Mouse (Mus musculus) neural tube, embryonic 12.5 days (tissue): ENCODE measurements at regions not wholly inside any gene's neighbourhood (a gene's known extent, or its start where the extent isn't known, plus 50 kb on each side); places are given as distances from the start of the nearest gene placed in this dataset.
"Not testable (repeated sequence)": the region's sequence is repeated elsewhere in the genome, so short reads cannot be mapped to it uniquely, and the experiment has no call there.

Source experiments
- ATAC-seq: fragments of 200-750 bp; cut with Nextera tagmentation; 2 replicates; pipeline ENCODE4 v1.8.0; 2017; ENCODE audit warnings: low read depth, mild to moderate bottlenecking, moderate TSS enrichment, moderate library complexity; ENCODE audit not compliant: low FRiP score
- H3K27ac ChIP-seq: fragments of 300-500 bp; sonication (generic); 2 replicates; pipeline ENCODE4 v1.5.1; 2016
- H3K27me3 ChIP-seq: fragments of 300-500 bp; sonication (generic); replicated peaks from 2 replicates; pipeline ENCODE4 v1.6.1; 2016; ENCODE audit warnings: mild to moderate bottlenecking
- H3K36me3 ChIP-seq: fragments of 300-500 bp; sonication (generic); 2 replicates; pipeline ENCODE4 v1.6.1; 2016; ENCODE audit warnings: mild to moderate bottlenecking
- H3K4me1 ChIP-seq: fragments of 300-500 bp; sonication (generic); 2 replicates; pipeline ENCODE4 v1.6.1; 2016
- H3K4me2 ChIP-seq: fragments of 300-500 bp; sonication (generic); replicated peaks from 2 replicates; pipeline ENCODE4 v1.6.1; 2016; ENCODE audit warnings: mild to moderate bottlenecking
- H3K4me3 ChIP-seq: fragments of 300-500 bp; sonication (generic); 2 replicates; pipeline ENCODE4 v1.5.1; 2016
- H3K9ac ChIP-seq: fragments of 300-500 bp; sonication (generic); 2 replicates; pipeline ENCODE4 v1.6.1; 2016; ENCODE audit warnings: mild to moderate bottlenecking
- H3K9me3 ChIP-seq: fragments of 300-500 bp; sonication (generic); 2 replicates; pipeline ENCODE4 v1.6.1; 2016; ENCODE audit warnings: mild to moderate bottlenecking
- WGBS: fragments of 180-500 bp; shearing (Covaris S2); methylation state at CpG from one replicate; pipeline ENCODE4 v1.1.7; 2016; 5-methylcytosine and 5-hydroxymethylcytosine counted together

- Histone ChIP-seq H3K27ac (no peak overlapping the region), H3K4me2 (no peak overlapping the region), H3K9me3 (no peaks in the 10 kb centered on the region), H3K27me3 (no peaks in the 10 kb centered on the region), H3K4me1 (no peaks in the 10 kb centered on the region), H3K4me3 (no peak overlapping the region), H3K9ac (no peak overlapping the region), H3K36me3 (no peaks in the 10 kb centered on the region)
- 87% methylated on average over 3 of the region's 3 CpGs for WGBS
- no peak for ATAC-seq
Measured at GRCm38 (mm10) chr5:59831836-59832235, 1976.8 kb upstream of the G6pd2 start.

- 70% methylated on average over 1 of the region's 1 CpGs for WGBS
- Histone ChIP-seq H3K27me3 (no peaks in the 10 kb centered on the region), H3K9ac (no peak overlapping the region), H3K4me3 (no peak overlapping the region), H3K4me1 (no peaks in the 10 kb centered on the region), H3K4me2 (no peak overlapping the region), H3K9me3 (no peaks in the 10 kb centered on the region), H3K27ac (no peak overlapping the region), H3K36me3 (no peaks in the 10 kb centered on the region)
- ATAC-seq: no peak
Measured at GRCm38 (mm10) chr5:59845745-59846144, 1962.9 kb upstream of the G6pd2 start.

GRCm38 (mm10) chr5:59847643-59848042 is 1961.0 kb upstream of the G6pd2 start:
- no peak overlapping the region for H3K4me2 ChIP-seq
- no peak overlapping the region for H3K27ac ChIP-seq
- no peak overlapping the region for H3K9ac ChIP-seq
- H3K4me1 ChIP-seq: no peaks in the 10 kb centered on the region
- no peaks in the 10 kb centered on the region for H3K27me3 ChIP-seq
- WGBS: 93% methylated on average over 1 of the region's 1 CpGs
- no peaks in the 10 kb centered on the region for H3K9me3 ChIP-seq
- H3K4me3 ChIP-seq: no peak overlapping the region
- ATAC-seq: no peak
- H3K36me3 ChIP-seq: no peaks in the 10 kb centered on the region

- 82% methylated on average over 6 of the region's 6 CpGs for WGBS
- Histone ChIP-seq H3K4me3 (no peak overlapping the region), H3K4me2 (no peak overlapping the region), H3K9ac (no peak overlapping the region), H3K36me3 (no peaks in the 10 kb centered on the region), H3K27me3 (no peaks in the 10 kb centered on the region), H3K27ac (no peak overlapping the region), H3K9me3 (no peaks in the 10 kb centered on the region), H3K4me1 (no peaks in the 10 kb centered on the region)
- no peak for ATAC-seq
Measured at GRCm38 (mm10) chr5:59893952-59894724, 1914.5 kb upstream of the G6pd2 start.

GRCm38 (mm10) chr5:59921910-59922309 is 1886.7 kb upstream of the G6pd2 start:
- no peaks in the 10 kb centered on the region for H3K4me1 ChIP-seq
- no peak overlapping the region for H3K4me2 ChIP-seq
- no peaks in the 10 kb centered on the region for H3K36me3 ChIP-seq
- no peaks in the 10 kb centered on the region for H3K9me3 ChIP-seq
- no peak for ATAC-seq
- H3K9ac ChIP-seq: no peak overlapping the region
- 57% methylated on average over 4 of the region's 4 CpGs for WGBS
- H3K27me3 ChIP-seq: no peaks in the 10 kb centered on the region
- H3K27ac ChIP-seq: no peak overlapping the region
- no peak overlapping the region for H3K4me3 ChIP-seq

- no peaks in the 10 kb centered on the region for H3K27me3 ChIP-seq
- no peaks in the 10 kb centered on the region for H3K36me3 ChIP-seq
- no peak overlapping the region for H3K4me2 ChIP-seq
- H3K4me3 ChIP-seq: no peak overlapping the region
- H3K4me1 ChIP-seq: no peaks in the 10 kb centered on the region
- no peak overlapping the region for H3K27ac ChIP-seq
- no peaks in the 10 kb centered on the region for H3K9me3 ChIP-seq
- WGBS: 70% methylated on average over 1 of the region's 1 CpGs
- no peak overlapping the region for H3K9ac ChIP-seq
- ATAC-seq: no peak
Measured at GRCm38 (mm10) chr5:59940861-59941260, 1867.8 kb upstream of the G6pd2 start.

GRCm38 (mm10) chr5:59945761-59946160 is 1862.9 kb upstream of the G6pd2 start:
- no peak for ATAC-seq
- H3K4me3 ChIP-seq: no peak overlapping the region

GRCm38 (mm10) chr5:59947831-59948568 is 1860.6 kb upstream of the G6pd2 start:
- WGBS: 95% methylated on average over 4 of the region's 4 CpGs
- Histone ChIP-seq H3K36me3 (no peaks in the 10 kb centered on the region), H3K4me1 (no peaks in the 10 kb centered on the region), H3K4me3 (no peak overlapping the region), H3K27me3 (no peaks in the 10 kb centered on the region), H3K9ac (no peak overlapping the region), H3K9me3 (no peaks in the 10 kb centered on the region), H3K4me2 (no peak overlapping the region), H3K27ac (no peak overlapping the region)
- ATAC-seq: no peak

More at GRCm38 (mm10) chr5:59945761-59946160, 1862.9 kb upstream of the G6pd2 start:
- H3K9me3 ChIP-seq: no peaks in the 10 kb centered on the region
- no peak overlapping the region for H3K27ac ChIP-seq
- no peaks in the 10 kb centered on the region for H3K4me1 ChIP-seq
- no peak overlapping the region for H3K4me2 ChIP-seq
- no peaks in the 10 kb centered on the region for H3K27me3 ChIP-seq
- no peaks in the 10 kb centered on the region for H3K36me3 ChIP-seq
- H3K9ac ChIP-seq: no peak overlapping the region

- not testable (repeated sequence) for H3K4me1 ChIP-seq, ATAC-seq, H3K27me3 ChIP-seq, H3K36me3 ChIP-seq, H3K9ac ChIP-seq, H3K9me3 ChIP-seq, H3K4me2 ChIP-seq, H3K4me3 ChIP-seq, H3K27ac ChIP-seq
- 94% methylated on average over 7 of the region's 7 CpGs for WGBS
Measured at GRCm38 (mm10) chr5:59956240-59956639, 1852.4 kb upstream of the G6pd2 start.

GRCm38 (mm10) chr5:59996698-59997097 is 1811.9 kb upstream of the G6pd2 start:
- Histone ChIP-seq H3K4me3 (no peak overlapping the region), H3K27me3 (no peaks in the 10 kb centered on the region), H3K4me1 (no peaks in the 10 kb centered on the region), H3K9ac (no peak overlapping the region), H3K4me2 (no peak overlapping the region), H3K36me3 (no peaks in the 10 kb centered on the region), H3K9me3 (no peaks in the 10 kb centered on the region), H3K27ac (no peak overlapping the region)
- WGBS: 66% methylated on average over 3 of the region's 3 CpGs
- no peak for ATAC-seq

GRCm38 (mm10) chr5:60042603-60043175 is 1765.9 kb upstream of the G6pd2 start:
- WGBS: 94% methylated on average over 6 of the region's 7 CpGs
- not testable (repeated sequence) for H3K4me1 ChIP-seq, H3K9me3 ChIP-seq, H3K36me3 ChIP-seq, H3K27me3 ChIP-seq, H3K27ac ChIP-seq, H3K9ac ChIP-seq, H3K4me3 ChIP-seq, H3K4me2 ChIP-seq
- ATAC-seq: peak; percentile 100

GRCm38 (mm10) chr5:60049053-60049452 is 1759.6 kb upstream of the G6pd2 start:
- H3K4me2 ChIP-seq: no peak overlapping the region
- H3K4me1 ChIP-seq: no peaks in the 10 kb centered on the region
- no peak overlapping the region for H3K9ac ChIP-seq
- H3K27me3 ChIP-seq: no peaks in the 10 kb centered on the region
- H3K36me3 ChIP-seq: no peaks in the 10 kb centered on the region
- ATAC-seq: no peak
- H3K9me3 ChIP-seq: no peaks in the 10 kb centered on the region
- H3K4me3 ChIP-seq: no peak overlapping the region
- no peak overlapping the region for H3K27ac ChIP-seq
- 74% methylated on average over 3 of the region's 3 CpGs for WGBS
